In the genomic region with DNA sequence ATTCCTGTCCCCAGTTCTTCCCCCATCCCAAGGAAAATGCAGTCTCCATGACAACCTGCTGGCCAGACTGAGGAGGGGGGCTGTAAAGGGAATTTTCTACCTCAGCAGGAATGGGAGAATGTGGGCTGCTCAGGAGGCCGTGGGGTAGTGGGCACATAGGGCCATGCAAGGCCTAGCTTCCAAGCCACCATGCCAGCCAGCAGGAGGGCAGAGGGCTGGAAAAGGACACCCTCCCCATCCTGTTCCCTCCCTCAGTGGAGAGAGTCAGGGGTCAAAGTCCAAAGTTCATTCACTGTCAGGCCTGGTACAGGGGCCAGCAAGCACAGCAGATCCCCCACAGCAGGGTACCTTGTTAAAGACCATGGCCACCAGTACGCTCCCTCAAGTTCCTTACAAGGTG, we compare ENCODE assay signal across 9 mouse cellular contexts. TPM values are rescaled to one million over a fixed set of nuclear protein-coding genes. Genes with fewer than 3 reads are reported as not detected.
DNase-seq lines count a peak whose midpoint lies in the region; ATAC-seq lines count a peak whose summit lies in the region.
"Had no signal": no experiment of that assay in that cellular context is flagged by ENCODE, and none has a peak within 500 bp of the region (broad histone marks: within the 10 kb centered on the region; RNA-seq: fewer than 3 reads in every experiment).

A gene (plus strand): TSS at position 281 of the 400 bp plus-strand sequence.

- DNase-seq in heart, adult 8-10 months (ENCODE audit: low spot score), result no peak
- DNase-seq in cerebellum, adult 9-10 months, result peak; percentile 75
- DNase-seq in T-cell, adult 2 months (ENCODE audit: low spot score), result no peak
- DNase-seq in B cell, adult 2 months, result no peak

- H3K4me2 ChIP-seq in heart, embryonic 16.5 days (ENCODE audit: low read depth, low read length), result no peak within 1 kb of the TSS
- H3K4me2 ChIP-seq in hindbrain, embryonic 13.5 days, result peak within 1 kb of the TSS; percentile 10; the same call in 1 of the 2 replicates
- H3K4me2 ChIP-seq in liver, embryonic 15.5 days, result peak within 1 kb of the TSS; percentile 44

- 0 out of 2 replicates have a peak within 1 kb of the TSS, but pooled peaks have one; percentile 46 for H3K9ac ChIP-seq in heart, embryonic 16.5 days (ENCODE audit: low read length)
- H3K9ac ChIP-seq in hindbrain, embryonic 13.5 days, result peak within 1 kb of the TSS; percentile 60
- peak within 1 kb of the TSS; percentile 12 for H3K9ac ChIP-seq in liver, embryonic 15.5 days

- 0 out of 2 replicates have a peak, but pooled peaks cover 4% of the 10 kb centered on the region for H3K36me3 ChIP-seq in heart, embryonic 16.5 days (ENCODE audit: control insufficient read depth, insufficient read depth)
- H3K36me3 ChIP-seq in hindbrain, embryonic 13.5 days, result peaks cover 42% of the 10 kb centered on the region
- H3K36me3 ChIP-seq in liver, embryonic 15.5 days (replicated peaks), result peaks cover 12% of the 10 kb centered on the region

- no peak for ATAC-seq in heart, embryonic 16.5 days (replicated peaks; ENCODE audit: extremely low read depth, insufficient read depth, low FRiP score)
- no peak for ATAC-seq in hindbrain, embryonic 13.5 days (ENCODE audit: low FRiP score)
- no peak for ATAC-seq in liver, embryonic 15.5 days (ENCODE audit: insufficient read depth)
- ATAC-seq in CD4-positive, CD25-positive, alpha-beta regulatory T cell, adult 4 months, result no peak

- peaks cover 27% of the 10 kb centered on the region for H3K27me3 ChIP-seq in heart, embryonic 16.5 days (ENCODE audit: control insufficient read depth, insufficient read depth, low read length)
- peaks cover 13% of the 10 kb centered on the region for H3K27me3 ChIP-seq in hindbrain, embryonic 13.5 days
- H3K27me3 ChIP-seq in liver, embryonic 15.5 days, result peaks cover 55% of the 10 kb centered on the region

- H3K9me3 ChIP-seq in heart, embryonic 16.5 days (replicated peaks; ENCODE audit: control insufficient read depth, low read length), result no peaks in the 10 kb centered on the region
- H3K9me3 ChIP-seq in hindbrain, embryonic 13.5 days, result no peaks in the 10 kb centered on the region
- no peaks in the 10 kb centered on the region for H3K9me3 ChIP-seq in liver, embryonic 15.5 days (replicated peaks)

- H3K4me3 ChIP-seq in heart, embryonic 16.5 days (ENCODE audit: low read length), result no peak within 1 kb of the TSS
- no peak within 1 kb of the TSS for H3K4me3 ChIP-seq in hindbrain, embryonic 13.5 days
- 0 out of 2 replicates have a peak within 1 kb of the TSS, but pooled peaks have one; percentile 5 for H3K4me3 ChIP-seq in liver, embryonic 15.5 days (replicated peaks)

- H3K27ac ChIP-seq in heart, embryonic 16.5 days (ENCODE audit: low read length), result no peak within 1 kb of the TSS
- peak within 1 kb of the TSS; percentile 95 for H3K27ac ChIP-seq in hindbrain, embryonic 13.5 days
- H3K27ac ChIP-seq in liver, embryonic 15.5 days (replicated peaks), result peak within 1 kb of the TSS; percentile 93; the same call in 1 of the 2 replicates

- 79% methylated on average over 2 of the region's 2 CpGs for WGBS in heart, embryonic 16.5 days
- WGBS in hindbrain, embryonic 13.5 days, result 39% methylated on average over 2 of the region's 2 CpGs
- 64% methylated on average over 2 of the region's 2 CpGs for WGBS in liver, embryonic 15.5 days (ENCODE audit: insufficient replicate concordance)

- H3K4me1 ChIP-seq in heart, embryonic 16.5 days (ENCODE audit: control insufficient read depth, insufficient read depth, low read length), result peaks cover 18% of the 10 kb centered on the region
- peaks cover 85% of the 10 kb centered on the region for H3K4me1 ChIP-seq in hindbrain, embryonic 13.5 days (replicated peaks)
- H3K4me1 ChIP-seq in liver, embryonic 15.5 days (replicated peaks), result peaks cover 73% of the 10 kb centered on the region

RNA-seq across cellular contexts. Expression of the gene that starts here (rescaled TPM):
- polyA plus RNA-seq in heart, embryonic 16.5 days (2015; fragmentation: Nextera tagmentation; extraction: Ambion mirVana), result 0.62 and 1.2 TPM in 2 replicates
- 1 to 10 TPM in 1 of 4 experiments, under 1 TPM in 1, not detected in 2; 0.79 to 1.5 TPM for total RNA-seq in heart, adult 8-10 months (2022)
- 5.6 and 6.5 TPM in 2 replicates for polyA plus RNA-seq in hindbrain, embryonic 13.5 days (2015; fragmentation: Nextera tagmentation; extraction: Ambion mirVana)
- polyA plus RNA-seq in liver, embryonic 15.5 days (2015; fragmentation: Nextera tagmentation; extraction: Ambion mirVana), result 14.3 and 17.3 TPM in 2 replicates
- under 1 TPM in 1 of 2 experiments, not detected in 1; 0.73 TPM for polyA plus RNA-seq in CD4-positive, CD25-positive, alpha-beta regulatory T cell, adult 4 months (2017; shearing (Covaris generic))
- total RNA-seq: ES-E14 had no signal
